Mouse (Mus musculus) bone marrow, adult 2 months (tissue): ENCODE measurements around the gene Dimt1.

Experiments
- CTCF ChIP-seq: fragments of 200-500 bp; IDR thresholded peaks from 2 replicates; pipeline ENCODE4 v1.5.1; 2011; ENCODE audit warnings: low read length, control low read depth; ENCODE audit not compliant: control insufficient read depth, insufficient read depth
- POLR2A ChIP-seq: fragments of 200-500 bp; IDR thresholded peaks from 2 replicates; pipeline ENCODE4 v1.6.1; 2011; ENCODE audit warnings: low read depth, mild to moderate bottlenecking, control low read depth, low read length, borderline replicate concordance; ENCODE audit not compliant: control insufficient read depth

- TF ChIP-seq CTCF (no peak), POLR2A (peak; percentile 75; the same call in 1 of the 2 replicates)
Observed at GRCm38 (mm10) chr13:106936256-106937137, 10.4 kb upstream of the Dimt1 start, which contains the start of gene Ipo11.
